In genomic region chr4:100253401-100253800, GRCm38 (mm10) we compare ENCODE assay signal across 21 mouse cellular contexts.
"Had no signal": no experiment of that assay in that cellular context is flagged by ENCODE, and none has a peak within 500 bp of the region (broad histone marks: within the 10 kb centered on the region; RNA-seq: fewer than 3 reads in every experiment).

No protein-coding gene starts in this region.

- H3K27ac ChIP-seq: kidney, postnatal 0 days; left cerebral cortex, adult 2 months; limb, embryonic 12.5 days; limb, embryonic 15.5 days; liver, embryonic 14.5 days; macrophage; midbrain, embryonic 12.5 days; midbrain, embryonic 15.5 days; neural tube, embryonic 12.5 days; neural tube, embryonic 15.5 days; stomach, postnatal 0 days had no signal

- H3K36me3 ChIP-seq: limb, embryonic 12.5 days; limb, embryonic 15.5 days; midbrain, embryonic 12.5 days; midbrain, embryonic 15.5 days; neural tube, embryonic 12.5 days; neural tube, embryonic 15.5 days had no signal

- H3K27me3 ChIP-seq: limb, embryonic 12.5 days; limb, embryonic 15.5 days; midbrain, embryonic 12.5 days; midbrain, embryonic 15.5 days; neural tube, embryonic 12.5 days; neural tube, embryonic 15.5 days had no signal

- H3K4me3 ChIP-seq: left cerebral cortex, adult 2 months; limb, embryonic 12.5 days; limb, embryonic 15.5 days; midbrain, embryonic 12.5 days; midbrain, embryonic 15.5 days; neural tube, embryonic 12.5 days; neural tube, embryonic 15.5 days had no signal

- H3K4me1 ChIP-seq: limb, embryonic 12.5 days; limb, embryonic 15.5 days; midbrain, embryonic 12.5 days; midbrain, embryonic 15.5 days; neural tube, embryonic 12.5 days; neural tube, embryonic 15.5 days had no signal

- DNase-seq: kidney, adult 9 months; kidney, postnatal 36 days; layer of hippocampus, postnatal 36 days; left cerebral cortex, postnatal 4 days; liver, postnatal 0 days; lung, embryonic 14.5 days; right cerebral cortex, adult 18-20 months; right cerebral cortex, postnatal 14 days; thymus, adult 2 months; thymus, postnatal 25 days had no signal

- H3K9me3 ChIP-seq: limb, embryonic 12.5 days; limb, embryonic 15.5 days; midbrain, embryonic 12.5 days; midbrain, embryonic 15.5 days; neural tube, embryonic 12.5 days; neural tube, embryonic 15.5 days had no signal
